Mouse (Mus musculus) hindbrain, embryonic 10.5 days (tissue): ENCODE results near the gene Uspl1. TPM values are rescaled to one million over a fixed set of nuclear protein-coding genes. Genes with fewer than 3 reads are reported as not detected.

Experiments
- DNase-seq: peaks from one replicate; pipeline ENCODE4 v3.0.0-alpha.2; 2017; ENCODE audit warnings: low spot score
- H3K27ac ChIP-seq: fragments of 300-500 bp; sonication (generic); 2 replicates; pipeline ENCODE4 v1.5.1; 2016; ENCODE audit warnings: mild to moderate bottlenecking, moderate library complexity
- H3K27me3 ChIP-seq: fragments of 300-500 bp; sonication (generic); 2 replicates; pipeline ENCODE4 v1.6.1; 2016; ENCODE audit warnings: mild to moderate bottlenecking; ENCODE audit not compliant: poor library complexity, insufficient read depth, severe bottlenecking
- H3K36me3 ChIP-seq: fragments of 300-500 bp; sonication (generic); 2 replicates; pipeline ENCODE4 v1.6.1; 2016; ENCODE audit warnings: mild to moderate bottlenecking, moderate library complexity
- H3K4me1 ChIP-seq: fragments of 300-500 bp; sonication (generic); replicated peaks from 2 replicates; pipeline ENCODE4 v1.6.1; 2016; ENCODE audit warnings: mild to moderate bottlenecking
- H3K4me3 ChIP-seq: fragments of 300-500 bp; sonication (generic); 2 replicates; pipeline ENCODE4 v1.5.1; 2016; ENCODE audit warnings: mild to moderate bottlenecking, moderate library complexity
- H3K9me3 ChIP-seq: fragments of 300-500 bp; sonication (generic); 2 replicates; pipeline ENCODE4 v1.6.1; 2016; ENCODE audit warnings: mild to moderate bottlenecking, moderate library complexity
- WGBS: fragments of 180-500 bp; shearing (Covaris S2); methylation state at CpG from one replicate; pipeline ENCODE4 v1.1.7; 2016; 5-methylcytosine and 5-hydroxymethylcytosine counted together
- polyA plus RNA-seq: library from polyadenylated mRNA; unstranded; fragments of >200 nt; fragmentation: Nextera tagmentation; extraction: Ambion mirVana; gene quantifications from 2 replicates; pipeline ENCODE4 v1.2.1, GENCODE M21; 2016

Gene Uspl1
- polyA plus RNA-seq, 1 experiment from 2014 or later: 61.6 TPM

- Histone ChIP-seq H3K4me3 (no peak overlapping the region), H3K36me3 (no peaks in the 10 kb centered on the region), H3K9me3 (0 out of 2 replicates have a peak, but pooled peaks cover 7% of the 10 kb centered on the region), H3K27me3 (no peaks in the 10 kb centered on the region), H3K4me1 (peaks cover 29% of the 10 kb centered on the region), H3K27ac (no peak overlapping the region)
- WGBS: 22% methylated on average over 7 of the region's 7 CpGs
- DNase-seq: peak; percentile 18
Measured at GRCm38 (mm10) chr5:149224666-149225065, 40.5 kb downstream of the Uspl1 start.

GRCm38 (mm10) chr5:149228700-149229618, 44.8 kb downstream of the Uspl1 start:
- peak; percentile 98 for DNase-seq
- Histone ChIP-seq H3K27ac (peak overlapping the region; percentile 90), H3K9me3 (0 out of 2 replicates have a peak, but pooled peaks cover 4% of the 10 kb centered on the region), H3K4me3 (peak overlapping the region; percentile 60), H3K4me1 (peaks cover 25% of the 10 kb centered on the region), H3K36me3 (no peaks in the 10 kb centered on the region), H3K27me3 (no peaks in the 10 kb centered on the region)
- WGBS: 3% methylated on average over 55 of the region's 55 CpGs

- Histone ChIP-seq H3K36me3 (no peaks in the 10 kb centered on the region), H3K4me3 (peak overlapping the region; percentile 60), H3K9me3 (0 out of 2 replicates have a peak, but pooled peaks cover 4% of the 10 kb centered on the region), H3K27me3 (no peaks in the 10 kb centered on the region), H3K27ac (peak overlapping the region; percentile 90), H3K4me1 (peaks cover 17% of the 10 kb centered on the region)
- WGBS: 69% methylated on average over 18 of the region's 18 CpGs
- no peak for DNase-seq
Measured at GRCm38 (mm10) chr5:149229619-149230339, 45.6 kb downstream of the Uspl1 start.

GRCm38 (mm10) chr5:149235002-149235401, 50.9 kb downstream of the Uspl1 start:
- WGBS: 87% methylated on average over 7 of the region's 7 CpGs
- H3K36me3 ChIP-seq: no peaks in the 10 kb centered on the region
- H3K4me3 ChIP-seq: no peak overlapping the region

GRCm38 (mm10) chr5:149237221-149237950, 53.2 kb downstream of the Uspl1 start:
- no peak for DNase-seq
- 89% methylated on average over 24 of the region's 24 CpGs for WGBS

More at GRCm38 (mm10) chr5:149235002-149235401, 50.9 kb downstream of the Uspl1 start:
- no peak for DNase-seq
- Histone ChIP-seq H3K27ac (no peak overlapping the region), H3K27me3 (no peaks in the 10 kb centered on the region), H3K4me1 (no peaks in the 10 kb centered on the region), H3K9me3 (0 out of 2 replicates have a peak, but pooled peaks cover 4% of the 10 kb centered on the region)

GRCm38 (mm10) chr5:149242467-149242866, 58.3 kb downstream of the Uspl1 start:
- Histone ChIP-seq H3K27me3 (no peaks in the 10 kb centered on the region), H3K9me3 (no peaks in the 10 kb centered on the region), H3K36me3 (no peaks in the 10 kb centered on the region), H3K4me1 (peaks cover 21% of the 10 kb centered on the region), H3K4me3 (no peak overlapping the region), H3K27ac (no peak overlapping the region)
- no peak for DNase-seq
- 91% methylated on average over 5 of the region's 5 CpGs for WGBS

More at GRCm38 (mm10) chr5:149237221-149237950, 53.2 kb downstream of the Uspl1 start:
- Histone ChIP-seq H3K9me3 (no peaks in the 10 kb centered on the region), H3K4me1 (no peaks in the 10 kb centered on the region), H3K27ac (no peak overlapping the region), H3K27me3 (no peaks in the 10 kb centered on the region), H3K4me3 (no peak overlapping the region), H3K36me3 (no peaks in the 10 kb centered on the region)

- Histone ChIP-seq H3K36me3 (no peaks in the 10 kb centered on the region), H3K4me1 (peaks cover 25% of the 10 kb centered on the region), H3K9me3 (no peaks in the 10 kb centered on the region), H3K4me3 (no peak overlapping the region), H3K27me3 (no peaks in the 10 kb centered on the region), H3K27ac (no peak overlapping the region)
- no peak for DNase-seq
- WGBS: 36% methylated on average over 5 of the region's 5 CpGs
Measured at GRCm38 (mm10) chr5:149243053-149243452, 58.9 kb downstream of the Uspl1 start.

- Histone ChIP-seq H3K4me3 (peak overlapping the region; percentile 34; the same call in 1 of the 2 replicates), H3K27me3 (no peaks in the 10 kb centered on the region), H3K4me1 (peaks cover 28% of the 10 kb centered on the region), H3K27ac (peak overlapping the region; percentile 76), H3K36me3 (no peaks in the 10 kb centered on the region), H3K9me3 (no peaks in the 10 kb centered on the region)
- no peak for DNase-seq
- WGBS: 61% methylated on average over 9 of the region's 9 CpGs
Measured at GRCm38 (mm10) chr5:149245391-149245964, 61.3 kb downstream of the Uspl1 start.

- Histone ChIP-seq H3K4me1 (peaks cover 28% of the 10 kb centered on the region), H3K4me3 (peak overlapping the region; percentile 34), H3K27ac (peak overlapping the region; percentile 76), H3K9me3 (no peaks in the 10 kb centered on the region), H3K36me3 (no peaks in the 10 kb centered on the region), H3K27me3 (no peaks in the 10 kb centered on the region)
- DNase-seq: peak; percentile 30
- 39% methylated on average over 16 of the region's 16 CpGs for WGBS
Measured at GRCm38 (mm10) chr5:149245965-149246470, 61.9 kb downstream of the Uspl1 start.

- H3K27me3 ChIP-seq: no peaks in the 10 kb centered on the region
- WGBS: 46% methylated on average over 20 of the region's 20 CpGs
- no peak overlapping the region for H3K4me3 ChIP-seq
- 0 out of 2 replicates have a peak overlapping the region, but pooled peaks have one; percentile 5 for H3K27ac ChIP-seq
- H3K36me3 ChIP-seq: no peaks in the 10 kb centered on the region
- no peak for DNase-seq
- no peaks in the 10 kb centered on the region for H3K9me3 ChIP-seq
- peaks cover 28% of the 10 kb centered on the region for H3K4me1 ChIP-seq
Measured at GRCm38 (mm10) chr5:149247047-149247904, 63.1 kb downstream of the Uspl1 start.

- Histone ChIP-seq H3K4me3 (no peak overlapping the region), H3K9me3 (no peaks in the 10 kb centered on the region), H3K27ac (no peak overlapping the region), H3K36me3 (no peaks in the 10 kb centered on the region), H3K27me3 (no peaks in the 10 kb centered on the region), H3K4me1 (peaks cover 14% of the 10 kb centered on the region)
- DNase-seq: no peak
- 88% methylated on average over 3 of the region's 3 CpGs for WGBS
Measured at GRCm38 (mm10) chr5:149252303-149252702, 68.2 kb downstream of the Uspl1 start.
